Mouse (Mus musculus) G1E (cell line): ENCODE measurements around the gene Armh3.

Experiments used
- CTCF ChIP-seq: IDR thresholded peaks from 2 replicates; pipeline ENCODE4 v1.5.1; 2012; ENCODE audit warnings: low read depth, low read length, inconsistent platforms, mixed read lengths
- GATA1 ChIP-seq: IDR thresholded peaks from 2 replicates; pipeline ENCODE4 v1.6.1; 2012; ENCODE audit warnings: borderline replicate concordance, low read length, inconsistent platforms, mixed read lengths
- TAL1 ChIP-seq: conservative IDR thresholded peaks from 2 replicates; pipeline ENCODE4 v1.6.1; 2012; ENCODE audit warnings: low read depth, low read length, inconsistent platforms, mixed read lengths

DNA sequence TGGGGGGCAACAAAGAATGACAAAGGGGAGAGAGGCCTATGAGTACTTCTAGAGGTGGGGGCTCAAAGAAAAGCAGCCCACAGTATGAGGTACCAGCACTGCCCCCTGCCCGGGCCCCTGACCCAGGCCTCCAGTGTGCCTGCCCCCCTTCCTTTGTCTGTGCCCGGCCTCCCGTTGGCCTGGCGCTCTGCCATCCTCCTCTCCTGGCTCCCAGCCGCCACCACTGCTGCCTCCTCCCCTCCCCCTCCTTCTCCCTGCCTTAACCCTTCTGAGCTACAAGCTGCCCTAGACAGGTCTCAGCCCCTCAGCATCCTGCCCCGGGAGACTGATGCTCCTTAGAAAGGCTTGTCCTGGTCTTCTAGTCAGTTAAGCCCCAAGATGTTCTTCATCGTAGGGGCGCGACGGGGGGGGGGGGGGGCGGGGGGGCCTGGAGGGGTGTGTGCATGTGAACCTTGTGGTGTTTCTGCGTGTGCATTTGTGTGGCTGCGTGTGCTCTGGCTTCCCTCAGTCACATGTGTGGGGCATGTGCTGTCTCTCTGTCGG lies 43.7 kb upstream of the Armh3 start:
- no peak for TF ChIP-seq GATA1
- no peak for TF ChIP-seq CTCF
- no peak for TF ChIP-seq TAL1
